Mouse (Mus musculus): ENCODE measurements around the gene Pgpep1.

Pgpep1 gene

GRCm38 (mm10) chr8:70658897-70659603 is 1.1 kb downstream of the Pgpep1 start:
- no peak for DNase-seq (ENCODE audit: low spot score)

GRCm38 (mm10) chr8:70657739-70658138 is 2.4 kb downstream of the Pgpep1 start:
- DNase-seq (ENCODE audit: low spot score) = no peak

GRCm38 (mm10) chr8:70657214-70657613 is 3.0 kb downstream of the Pgpep1 start:
- no peak for DNase-seq (ENCODE audit: low spot score)

- peak; percentile 70 for DNase-seq (ENCODE audit: low spot score)
Measured at GRCm38 (mm10) chr8:70656193-70656790, 3.9 kb downstream of the Pgpep1 start.

- peak; percentile 69 for DNase-seq (ENCODE audit: low spot score)
Measured at GRCm38 (mm10) chr8:70655469-70655868, 4.7 kb downstream of the Pgpep1 start.

GRCm38 (mm10) chr8:70654121-70654520 is 6.1 kb downstream of the Pgpep1 start:
- no peak for DNase-seq (ENCODE audit: low spot score)

GRCm38 (mm10) chr8:70653226-70653625 is 7.0 kb downstream of the Pgpep1 start:
- peak; percentile 69 for DNase-seq (ENCODE audit: low spot score)

GRCm38 (mm10) chr8:70650351-70650750 is 9.8 kb downstream of the Pgpep1 start:
- DNase-seq (ENCODE audit: low spot score) = no peak

- DNase-seq (ENCODE audit: low spot score) = no peak
Measured at GRCm38 (mm10) chr8:70649324-70649723, 10.9 kb downstream of the Pgpep1 start.

GRCm38 (mm10) chr8:70648921-70649320 is 11.3 kb downstream of the Pgpep1 start:
- DNase-seq (ENCODE audit: low spot score) = no peak

- DNase-seq (ENCODE audit: low spot score) = no peak
Measured at GRCm38 (mm10) chr8:70648164-70648442, 12.1 kb downstream of the Pgpep1 start.

GRCm38 (mm10) chr8:70647343-70648163 is 12.6 kb downstream of the Pgpep1 start:
- peak; percentile 77 for DNase-seq (ENCODE audit: low spot score)

- DNase-seq (ENCODE audit: low spot score) = no peak
Measured at GRCm38 (mm10) chr8:70646775-70647174, 13.4 kb downstream of the Pgpep1 start.

- DNase-seq (ENCODE audit: low spot score) = no peak
Measured at GRCm38 (mm10) chr8:70646369-70646768, 13.8 kb downstream of the Pgpep1 start.

GRCm38 (mm10) chr8:70645501-70646224 is 14.5 kb downstream of the Pgpep1 start:
- no peak for DNase-seq (ENCODE audit: low spot score)

GRCm38 (mm10) chr8:70644065-70644464 is 16.1 kb downstream of the Pgpep1 start:
- DNase-seq (ENCODE audit: low spot score) = no peak

- no peak for DNase-seq (ENCODE audit: low spot score)
Measured at GRCm38 (mm10) chr8:70643019-70643418, 17.2 kb downstream of the Pgpep1 start.

- no peak for DNase-seq (ENCODE audit: low spot score)
Measured at GRCm38 (mm10) chr8:70638752-70639151, 21.4 kb downstream of the Pgpep1 start.

GRCm38 (mm10) chr8:70636838-70637237 is 23.4 kb downstream of the Pgpep1 start:
- no peak for DNase-seq (ENCODE audit: low spot score)

- DNase-seq (ENCODE audit: low spot score) = no peak
Measured at GRCm38 (mm10) chr8:70635527-70635926, 24.7 kb downstream of the Pgpep1 start.

GRCm38 (mm10) chr8:70634066-70634465 is 26.1 kb downstream of the Pgpep1 start:
- no peak for DNase-seq (ENCODE audit: low spot score)

- no peak for DNase-seq (ENCODE audit: low spot score)
Measured at GRCm38 (mm10) chr8:70632346-70632892, 27.8 kb downstream of the Pgpep1 start, which contains the start of gene Gdf15. Gene Gdf15 (minus strand): TSS chr8:70632456.
